Mouse (Mus musculus): ENCODE measurements around the gene Nbeal2. TPM values are rescaled to one million over a fixed set of nuclear protein-coding genes. Genes with fewer than 3 reads are reported as not detected.

Gene Nbeal2
- polyA plus RNA-seq, 1 experiment from 2014 or later, result 2.4 TPM

DNA sequence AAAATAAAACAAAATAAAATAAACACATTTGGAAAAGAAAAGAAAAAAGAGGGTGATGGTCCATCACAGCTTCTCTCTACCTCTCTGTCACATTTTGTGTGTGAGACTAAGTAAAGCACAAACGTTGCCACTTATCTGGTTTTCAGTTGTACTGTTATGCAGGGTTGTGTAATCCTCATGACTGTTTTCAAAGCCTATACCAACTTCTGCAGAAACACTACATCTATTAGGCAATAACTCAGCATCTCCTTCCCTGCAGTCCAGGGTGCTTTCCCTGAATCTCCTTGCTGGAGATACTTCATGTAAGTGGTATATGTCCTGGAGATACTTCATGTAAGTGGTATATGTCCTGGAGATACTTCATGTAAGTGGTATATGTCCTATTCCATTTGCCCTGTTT is 8.9 kb upstream of the Nbeal2 start:
- Histone ChIP-seq H3K4me3 (ENCODE audit: control insufficient read depth in 1 of 2, insufficient read depth in 1 of 2, low read depth in 1 of 2, low read length in 2 of 2) (no peak overlapping the region), H3K9me3 (ENCODE audit: control insufficient read depth, low read length) (no peaks in the 10 kb centered on the region), H3K4me2 (ENCODE audit: low read length) (no peak overlapping the region), H3K27me3 (ENCODE audit: control insufficient read depth, insufficient read depth, low read length) (no peaks in the 10 kb centered on the region), H3K9ac (ENCODE audit: low read length) (no peak overlapping the region), H3K27ac (replicated peaks in 1 of 2; ENCODE audit: control insufficient read depth in 1 of 2, insufficient read depth in 1 of 2, low read depth in 2 of 2, low read length in 2 of 2) (no peak overlapping the region), H3K4me1 (ENCODE audit: control insufficient read depth in 2 of 2, insufficient read depth in 2 of 2, low read length in 2 of 2) (peaks cover 17 to 42% of the 10 kb centered on the region in 2 experiments), H3K36me3 (ENCODE audit: control insufficient read depth, insufficient read depth, low read length) (peaks cover 10% of the 10 kb centered on the region)
- 51% methylated on average over 1 of the region's 1 CpGs for WGBS
- ATAC-seq (ENCODE audit: insufficient number of reproducible peaks, insufficient read depth, low FRiP score, low read depth), result no peak

DNA sequence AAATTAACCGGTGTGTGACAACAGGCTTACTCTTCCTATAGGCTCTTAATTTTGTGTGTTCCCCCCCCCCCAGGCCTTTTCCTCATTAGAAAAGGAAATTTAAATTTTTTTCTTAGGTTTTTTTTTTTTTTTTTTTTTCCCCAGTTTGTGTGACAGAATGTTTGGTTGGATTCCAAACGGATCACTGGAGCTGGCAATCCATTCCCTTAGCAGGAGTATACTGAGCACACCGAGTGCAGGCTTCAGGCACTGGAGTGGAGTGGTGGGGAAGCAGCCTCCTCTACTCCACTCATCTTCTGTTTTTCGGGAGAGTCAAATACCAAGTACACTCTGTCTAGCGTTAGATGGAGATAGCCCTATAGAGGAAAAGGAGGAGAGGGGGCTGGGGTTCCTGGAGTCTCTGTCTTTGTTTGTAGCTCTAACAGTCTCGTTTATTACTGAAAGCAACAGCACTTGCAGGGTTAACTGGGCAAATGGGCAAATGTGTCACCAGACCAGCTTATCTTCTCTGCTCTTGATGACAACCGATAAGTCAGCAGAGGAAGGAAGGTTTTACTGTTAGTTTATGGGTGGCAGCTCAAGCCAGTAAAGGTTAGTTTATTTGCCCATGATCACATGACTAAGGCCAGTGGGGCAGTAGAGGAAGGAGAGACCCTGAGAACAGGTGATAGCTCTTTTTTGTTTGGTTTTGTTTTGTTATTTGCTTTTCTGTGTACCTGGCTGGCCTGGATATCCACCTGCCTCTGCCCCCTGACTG is 7.1 kb upstream of the Nbeal2 start:
- no peak for ATAC-seq (ENCODE audit: insufficient number of reproducible peaks, insufficient read depth, low FRiP score, low read depth)
- Histone ChIP-seq H3K27me3 (ENCODE audit: control insufficient read depth, insufficient read depth, low read length) (no peaks in the 10 kb centered on the region), H3K4me1 (ENCODE audit: control insufficient read depth in 2 of 2, insufficient read depth in 2 of 2, low read length in 2 of 2) (peaks cover 6 to 32% of the 10 kb centered on the region in 2 experiments), H3K27ac (replicated peaks in 1 of 2; ENCODE audit: control insufficient read depth in 1 of 2, insufficient read depth in 1 of 2, low read depth in 2 of 2, low read length in 2 of 2) (no peak overlapping the region), H3K36me3 (ENCODE audit: control insufficient read depth, insufficient read depth, low read length) (peaks cover 10% of the 10 kb centered on the region), H3K4me3 (ENCODE audit: control insufficient read depth in 1 of 2, insufficient read depth in 1 of 2, low read depth in 1 of 2, low read length in 2 of 2) (no peak overlapping the region), H3K9me3 (ENCODE audit: control insufficient read depth, low read length) (no peaks in the 10 kb centered on the region), H3K4me2 (ENCODE audit: low read length) (no peak overlapping the region), H3K9ac (ENCODE audit: low read length) (no peak overlapping the region)
- WGBS, result 60% methylated on average over 7 of the region's 7 CpGs

DNA sequence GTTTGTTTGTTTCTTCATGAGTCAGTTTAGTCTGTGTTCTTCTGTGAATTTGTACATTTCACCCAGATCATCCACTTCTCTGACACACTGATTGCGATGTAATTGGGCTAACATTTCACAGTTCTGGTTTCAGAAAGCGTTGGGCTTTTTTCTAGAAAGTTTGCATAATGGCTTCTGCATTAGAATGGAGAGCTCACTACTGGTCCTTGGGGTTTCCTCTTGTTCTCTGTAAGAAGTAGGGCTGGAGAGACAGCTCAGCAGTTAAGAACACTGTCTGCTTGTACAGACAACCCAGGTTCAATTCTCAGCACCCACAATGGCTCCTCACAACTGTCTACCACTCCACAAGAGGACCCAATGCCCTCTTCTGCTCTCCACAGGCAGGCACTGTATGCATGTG is 6.2 kb upstream of the Nbeal2 start:
- ATAC-seq (ENCODE audit: insufficient number of reproducible peaks, insufficient read depth, low FRiP score, low read depth), result no peak
- Histone ChIP-seq H3K4me1 (ENCODE audit: control insufficient read depth in 2 of 2, insufficient read depth in 2 of 2, low read length in 2 of 2) (peaks cover 7 to 29% of the 10 kb centered on the region in 2 experiments; a peak in 3 of 4 replicates), H3K9me3 (ENCODE audit: control insufficient read depth, low read length) (no peaks in the 10 kb centered on the region), H3K4me2 (ENCODE audit: low read length) (no peak overlapping the region), H3K9ac (ENCODE audit: low read length) (no peak overlapping the region), H3K36me3 (ENCODE audit: control insufficient read depth, insufficient read depth, low read length) (peaks cover 10% of the 10 kb centered on the region), H3K4me3 (ENCODE audit: control insufficient read depth in 1 of 2, insufficient read depth in 1 of 2, low read depth in 1 of 2, low read length in 2 of 2) (no peak overlapping the region), H3K27ac (replicated peaks in 1 of 2; ENCODE audit: control insufficient read depth in 1 of 2, insufficient read depth in 1 of 2, low read depth in 2 of 2, low read length in 2 of 2) (no peak overlapping the region), H3K27me3 (ENCODE audit: control insufficient read depth, insufficient read depth, low read length) (no peaks in the 10 kb centered on the region)
- 92% methylated on average over 2 of the region's 2 CpGs for WGBS

DNA sequence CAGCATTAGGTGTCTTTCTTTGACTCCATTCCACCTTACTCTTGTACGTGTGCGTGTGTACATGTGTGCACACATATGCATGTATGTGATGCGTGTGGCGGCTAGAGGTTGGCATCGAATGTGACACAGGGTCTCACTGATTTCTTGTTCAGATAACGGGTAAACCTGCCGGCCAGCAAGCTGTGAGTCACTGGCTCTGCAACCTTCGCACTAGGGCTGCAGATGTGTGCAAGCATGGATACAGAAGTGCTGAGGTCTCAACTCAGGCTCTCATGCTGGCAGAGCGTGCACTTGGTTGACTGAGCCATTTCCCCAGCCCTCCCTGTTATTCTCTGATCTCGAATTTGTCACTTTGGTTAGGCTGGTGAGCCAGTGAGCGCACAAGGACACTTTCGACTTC is 5.6 kb upstream of the Nbeal2 start:
- H3K36me3 ChIP-seq (ENCODE audit: control insufficient read depth, insufficient read depth, low read length), result peaks cover 10% of the 10 kb centered on the region
- peaks cover 10 to 28% of the 10 kb centered on the region in 2 experiments for H3K4me1 ChIP-seq (ENCODE audit: control insufficient read depth in 2 of 2, insufficient read depth in 2 of 2, low read length in 2 of 2)
- 90% methylated on average over 12 of the region's 12 CpGs for WGBS
- H3K4me2 ChIP-seq (ENCODE audit: low read length), result no peak overlapping the region
- no peaks in the 10 kb centered on the region for H3K9me3 ChIP-seq (ENCODE audit: control insufficient read depth, low read length)
- H3K27me3 ChIP-seq (ENCODE audit: control insufficient read depth, insufficient read depth, low read length), result no peaks in the 10 kb centered on the region
- no peak for ATAC-seq (ENCODE audit: insufficient number of reproducible peaks, insufficient read depth, low FRiP score, low read depth)
- H3K27ac ChIP-seq (replicated peaks in 1 of 2; ENCODE audit: control insufficient read depth in 1 of 2, insufficient read depth in 1 of 2, low read depth in 2 of 2, low read length in 2 of 2), result no peak overlapping the region
- no peak overlapping the region for H3K4me3 ChIP-seq (ENCODE audit: control insufficient read depth in 1 of 2, insufficient read depth in 1 of 2, low read depth in 1 of 2, low read length in 2 of 2)
- no peak overlapping the region for H3K9ac ChIP-seq (ENCODE audit: low read length)

DNA sequence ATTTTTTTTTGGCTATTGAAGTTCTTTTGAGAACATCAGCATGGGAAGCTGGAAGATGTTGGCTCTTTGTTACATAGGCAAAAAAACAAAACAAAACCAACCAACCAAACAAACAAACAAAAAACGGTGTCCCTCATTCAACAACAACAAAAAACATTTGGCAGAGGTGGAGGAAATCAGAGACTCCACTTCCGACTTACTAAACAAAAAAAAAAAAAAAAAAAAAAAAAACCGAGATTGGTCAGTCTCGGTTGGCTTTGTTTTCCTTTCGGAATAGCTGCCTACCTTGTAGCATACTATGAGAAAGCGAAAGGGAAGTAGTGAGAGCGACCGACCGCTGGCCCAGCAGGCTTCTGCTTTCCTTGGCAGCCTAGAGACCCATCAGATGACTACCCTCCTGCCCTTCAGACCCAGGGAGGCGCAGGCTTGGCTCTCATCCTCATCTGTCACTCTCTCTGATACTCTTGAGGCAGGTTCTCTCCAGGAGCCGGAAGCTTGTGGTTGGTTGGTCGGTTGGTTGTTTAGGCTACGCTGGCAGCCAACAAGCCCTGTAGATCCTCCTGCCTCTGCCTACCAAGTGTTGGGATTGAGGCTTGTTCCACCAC is 3.6 kb upstream of the Nbeal2 start:
- Histone ChIP-seq H3K4me1 (ENCODE audit: control insufficient read depth in 2 of 2, insufficient read depth in 2 of 2, low read length in 2 of 2) (peaks cover 13 to 40% of the 10 kb centered on the region in 2 experiments), H3K4me3 (ENCODE audit: control insufficient read depth in 1 of 2, insufficient read depth in 1 of 2, low read depth in 1 of 2, low read length in 2 of 2) (peak overlapping the region in 1 of 2 experiments; percentile 72; a peak in 2 of 4 replicates), H3K9ac (ENCODE audit: low read length) (peak overlapping the region; percentile 85), H3K9me3 (ENCODE audit: control insufficient read depth, low read length) (no peaks in the 10 kb centered on the region), H3K36me3 (ENCODE audit: control insufficient read depth, insufficient read depth, low read length) (peaks cover 7% of the 10 kb centered on the region), H3K4me2 (ENCODE audit: low read length) (peak overlapping the region; percentile 85), H3K27me3 (ENCODE audit: control insufficient read depth, insufficient read depth, low read length) (no peaks in the 10 kb centered on the region), H3K27ac (replicated peaks in 1 of 2; ENCODE audit: control insufficient read depth in 1 of 2, insufficient read depth in 1 of 2, low read depth in 2 of 2, low read length in 2 of 2) (peak overlapping the region in 1 of 2 experiments; percentile 94; a peak in 2 of 4 replicates)
- no peak for ATAC-seq (ENCODE audit: insufficient number of reproducible peaks, insufficient read depth, low FRiP score, low read depth)
- 69% methylated on average over 13 of the region's 13 CpGs for WGBS

DNA sequence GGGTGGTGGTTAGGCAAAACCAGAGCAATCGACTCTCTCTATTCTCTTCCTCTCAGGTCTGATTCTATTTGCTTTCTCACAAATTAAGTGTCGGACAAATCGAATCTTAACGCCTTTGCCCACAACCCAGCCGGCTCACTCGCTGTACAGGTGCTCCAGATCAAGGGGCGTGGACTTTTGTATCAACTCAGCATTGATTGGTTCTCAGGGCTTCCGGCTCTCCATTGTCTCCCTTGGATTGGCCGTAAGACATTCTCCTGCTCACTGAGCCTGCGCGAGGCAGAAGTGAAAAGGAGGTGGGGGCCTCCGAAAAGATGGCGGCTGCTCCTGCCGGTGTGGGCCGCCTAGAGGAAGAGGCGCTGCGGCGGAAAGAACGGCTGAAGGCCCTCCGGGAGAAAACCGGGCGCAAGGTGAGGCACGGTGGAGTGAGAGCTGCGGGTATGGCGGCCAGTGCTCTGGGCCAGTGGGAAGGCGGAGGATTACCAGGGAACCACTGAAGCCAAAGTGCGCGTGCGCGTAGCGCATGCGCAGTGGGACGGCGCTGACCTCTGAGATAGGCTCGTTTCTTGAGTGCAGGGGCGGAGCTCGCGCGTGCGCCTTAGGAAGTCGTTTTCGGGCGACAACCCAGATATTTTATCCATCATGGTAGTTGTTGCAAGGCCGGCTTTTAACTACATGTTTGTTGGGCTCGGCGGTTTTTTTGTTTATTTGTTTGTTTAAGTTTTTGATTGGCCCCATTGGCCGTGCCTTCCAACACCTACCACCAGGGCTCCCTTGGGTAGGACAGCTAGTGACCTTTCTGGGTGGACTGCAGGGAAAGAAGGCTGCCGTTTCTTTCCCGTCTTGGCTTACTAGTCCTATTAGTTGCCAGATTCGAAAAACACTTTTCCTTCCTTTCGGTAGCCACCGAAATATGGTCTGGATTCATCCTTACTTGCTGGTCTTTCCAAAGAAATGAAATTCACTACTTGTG is 2.6 kb upstream of the Nbeal2 start, which contains the start of gene Ccdc12:
Gene Ccdc12, plus strand, starts transcription at position 255 of the 973 bp plus-strand sequence.
- Histone ChIP-seq H3K27ac (replicated peaks in 1 of 2; ENCODE audit: control insufficient read depth in 1 of 2, insufficient read depth in 1 of 2, low read depth in 2 of 2, low read length in 2 of 2) (peak within 1 kb of the TSS; percentile 88 to 94), H3K4me3 (ENCODE audit: control insufficient read depth in 1 of 2, insufficient read depth in 1 of 2, low read depth in 1 of 2, low read length in 2 of 2) (peak within 1 kb of the TSS; percentile 72 to 73), H3K9me3 (ENCODE audit: control insufficient read depth, low read length) (no peaks in the 10 kb centered on the region), H3K36me3 (ENCODE audit: control insufficient read depth, insufficient read depth, low read length) (peaks cover 7% of the 10 kb centered on the region), H3K4me1 (ENCODE audit: control insufficient read depth in 2 of 2, insufficient read depth in 2 of 2, low read length in 2 of 2) (peaks cover 23 to 47% of the 10 kb centered on the region in 2 experiments), H3K27me3 (ENCODE audit: control insufficient read depth, insufficient read depth, low read length) (no peaks in the 10 kb centered on the region), H3K4me2 (ENCODE audit: low read length) (peak within 1 kb of the TSS; percentile 85), H3K9ac (ENCODE audit: low read length) (peak within 1 kb of the TSS; percentile 85)
- peak; percentile 86 for ATAC-seq (ENCODE audit: insufficient number of reproducible peaks, insufficient read depth, low FRiP score, low read depth)
- under 1% methylated on average over 52 of the region's 52 CpGs for WGBS

DNA sequence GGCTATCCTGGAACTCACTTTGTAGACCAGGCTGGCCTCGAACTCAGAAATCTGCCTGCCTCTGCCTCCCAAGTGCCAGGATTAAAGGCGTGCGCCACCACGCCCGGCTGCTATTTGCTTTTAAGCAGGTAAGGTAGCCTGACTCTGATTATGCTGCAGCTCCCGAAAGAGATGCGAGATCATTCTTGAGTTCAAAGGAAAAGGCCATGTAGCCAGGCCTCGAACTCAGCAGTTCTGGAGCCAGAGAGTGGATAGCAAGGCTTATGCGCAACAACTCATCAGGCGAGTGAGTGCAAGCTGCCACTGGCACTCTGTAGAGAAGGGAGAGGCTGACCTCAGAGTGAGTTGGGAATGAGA is 1.7 kb upstream of the Nbeal2 start:
- H3K4me1 ChIP-seq (ENCODE audit: control insufficient read depth in 2 of 2, insufficient read depth in 2 of 2, low read length in 2 of 2), result peaks cover 23 to 43% of the 10 kb centered on the region in 2 experiments
- H3K4me2 ChIP-seq (ENCODE audit: low read length), result peak overlapping the region; percentile 85
- no peak for ATAC-seq (ENCODE audit: insufficient number of reproducible peaks, insufficient read depth, low FRiP score, low read depth)
- H3K9ac ChIP-seq (ENCODE audit: low read length), result peak overlapping the region; percentile 85
- peaks cover 7% of the 10 kb centered on the region for H3K36me3 ChIP-seq (ENCODE audit: control insufficient read depth, insufficient read depth, low read length)
- H3K27ac ChIP-seq (replicated peaks in 1 of 2; ENCODE audit: control insufficient read depth in 1 of 2, insufficient read depth in 1 of 2, low read depth in 2 of 2, low read length in 2 of 2), result peak overlapping the region; percentile 64 to 94
- H3K9me3 ChIP-seq (ENCODE audit: control insufficient read depth, low read length), result no peaks in the 10 kb centered on the region
- H3K4me3 ChIP-seq (ENCODE audit: control insufficient read depth in 1 of 2, insufficient read depth in 1 of 2, low read depth in 1 of 2, low read length in 2 of 2), result peak overlapping the region; percentile 27 to 72
- no peaks in the 10 kb centered on the region for H3K27me3 ChIP-seq (ENCODE audit: control insufficient read depth, insufficient read depth, low read length)
- WGBS, result 81% methylated on average over 9 of the region's 10 CpGs
